Mouse (Mus musculus) bone marrow, adult 2 months (tissue): ENCODE measurements around the gene Snrnp27. TPM values are rescaled to one million over a fixed set of nuclear protein-coding genes. Genes with fewer than 3 reads are reported as not detected.
A peak's percentile ranks its signal among the peaks of the same experiment; 100 is the strongest.

Experiments used
- H3K27ac ChIP-seq: fragments of 200-500 bp; 2 replicates; pipeline ENCODE4 v1.5.1; 2012; ENCODE audit warnings: low read depth, mild to moderate bottlenecking, control low read depth, inconsistent platforms, low read length; ENCODE audit not compliant: control insufficient read depth, poor library complexity, insufficient read depth
- H3K4me1 ChIP-seq: fragments of 200-500 bp; 2 replicates; pipeline ENCODE4 v1.6.1; 2011; ENCODE audit warnings: low read length; ENCODE audit not compliant: control insufficient read depth, insufficient read depth
- H3K4me3 ChIP-seq: fragments of 200-500 bp; replicated peaks from 2 replicates; pipeline ENCODE3; 2011; ENCODE audit warnings: mild to moderate bottlenecking, low read depth, low read length, control low read depth; ENCODE audit not compliant: control insufficient read depth
- CTCF ChIP-seq: fragments of 200-500 bp; IDR thresholded peaks from 2 replicates; pipeline ENCODE4 v1.5.1; 2011; ENCODE audit warnings: low read length, control low read depth; ENCODE audit not compliant: control insufficient read depth, insufficient read depth
- POLR2A ChIP-seq: fragments of 200-500 bp; IDR thresholded peaks from 2 replicates; pipeline ENCODE4 v1.6.1; 2011; ENCODE audit warnings: low read depth, mild to moderate bottlenecking, control low read depth, low read length, borderline replicate concordance; ENCODE audit not compliant: control insufficient read depth
- WGBS: fragments of 180-500 bp; shearing (Covaris S2); methylation state at CpG from one replicate; pipeline ENCODE4 v1.1.7; 2018; 5-methylcytosine and 5-hydroxymethylcytosine counted together
- polyA plus RNA-seq: library from polyadenylated mRNA; stranded (reverse); fragments of >200 nt; gene quantifications from 2 replicates; pipeline ENCODE4 v1.2.4, GENCODE M21; 2011; ENCODE audit warnings: low replicate concordance; ENCODE audit not compliant: missing spikeins, insufficient read depth, insufficient read length

The Snrnp27 gene
- polyA plus RNA-seq, 1 experiment, result 47.5 TPM

DNA sequence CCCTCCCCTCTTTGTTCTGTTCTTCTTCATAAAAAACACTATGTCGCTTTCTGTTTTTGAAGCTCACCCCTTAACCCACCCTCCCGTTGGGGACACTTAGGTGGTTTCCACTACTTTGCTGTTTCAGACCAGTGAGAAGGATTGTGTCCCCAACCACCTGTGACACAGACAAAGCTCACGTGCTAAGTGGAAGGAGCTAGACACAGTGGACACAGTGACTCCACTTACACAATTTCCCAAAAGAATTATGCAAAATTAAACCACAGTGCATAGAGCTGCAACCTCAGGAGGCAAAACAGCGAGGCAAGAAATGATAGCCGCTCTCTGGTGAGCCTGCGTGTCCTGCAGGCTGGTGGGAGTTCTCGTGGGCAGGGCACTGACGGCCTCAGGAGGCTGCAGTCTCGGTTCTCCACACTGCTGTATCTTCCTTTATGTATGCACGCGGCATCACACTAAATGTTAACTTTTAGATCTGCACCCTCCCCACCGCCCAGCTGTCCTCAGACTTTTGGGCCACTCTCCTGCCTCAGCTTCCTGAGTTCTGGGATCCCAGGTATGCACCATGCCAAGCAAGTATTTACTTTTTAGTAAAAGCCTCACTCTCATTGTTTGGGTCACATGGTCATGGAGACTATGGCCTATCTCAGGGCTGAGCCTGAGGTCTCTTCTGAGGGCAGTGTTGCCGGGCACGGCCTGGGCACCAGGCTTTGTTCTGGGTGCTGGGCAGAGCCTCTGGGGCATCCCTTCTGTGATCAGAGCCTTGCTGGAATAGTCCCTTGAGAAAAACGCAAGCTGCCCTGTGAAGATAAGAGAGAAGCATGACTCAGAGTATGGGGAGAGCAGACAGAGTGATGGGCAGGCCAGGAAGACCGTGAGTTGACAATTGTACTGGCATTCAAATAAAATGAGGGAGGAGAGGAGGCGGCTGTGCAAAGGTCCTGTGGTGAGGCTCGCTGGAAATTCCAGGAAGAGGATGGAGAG lies 44.9 kb downstream of the Snrnp27 start:
- H3K27ac ChIP-seq, result peak overlapping the region; percentile 97
- H3K4me1 ChIP-seq, result peaks cover 10% of the 10 kb centered on the region
- H3K4me3 ChIP-seq, result peak overlapping the region; percentile 40
- peak; percentile 34; the same call in 1 of the 2 replicates for TF ChIP-seq POLR2A
- TF ChIP-seq CTCF, result no peak
- 41% methylated on average over 18 of the region's 18 CpGs for WGBS

DNA sequence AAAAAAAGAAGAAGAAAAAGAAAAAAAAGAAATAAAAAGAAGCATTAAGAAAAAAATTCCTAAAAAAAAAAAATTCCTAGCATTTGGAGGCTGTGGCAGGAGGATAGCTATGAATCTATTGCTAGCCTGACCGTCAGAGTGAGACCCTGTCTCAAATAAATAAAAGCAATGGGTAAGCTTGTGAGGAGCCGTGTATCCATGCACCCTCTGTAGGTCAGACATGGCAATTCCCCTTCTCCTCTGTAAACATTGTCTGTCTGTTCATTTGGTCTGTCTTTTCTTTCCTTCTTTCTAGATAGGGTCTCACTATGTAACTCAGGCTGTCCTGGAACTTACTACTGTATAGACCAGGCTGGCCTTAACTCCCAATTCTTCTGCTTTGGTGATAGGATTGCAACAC lies 45.9 kb downstream of the Snrnp27 start:
- Histone ChIP-seq H3K27ac (peak overlapping the region; percentile 31; the same call in 1 of the 2 replicates), H3K4me1 (peaks cover 10% of the 10 kb centered on the region), H3K4me3 (no peak overlapping the region)
- TF ChIP-seq POLR2A (no peak), CTCF (no peak)
- WGBS, result 58% methylated on average over 2 of the region's 2 CpGs

DNA sequence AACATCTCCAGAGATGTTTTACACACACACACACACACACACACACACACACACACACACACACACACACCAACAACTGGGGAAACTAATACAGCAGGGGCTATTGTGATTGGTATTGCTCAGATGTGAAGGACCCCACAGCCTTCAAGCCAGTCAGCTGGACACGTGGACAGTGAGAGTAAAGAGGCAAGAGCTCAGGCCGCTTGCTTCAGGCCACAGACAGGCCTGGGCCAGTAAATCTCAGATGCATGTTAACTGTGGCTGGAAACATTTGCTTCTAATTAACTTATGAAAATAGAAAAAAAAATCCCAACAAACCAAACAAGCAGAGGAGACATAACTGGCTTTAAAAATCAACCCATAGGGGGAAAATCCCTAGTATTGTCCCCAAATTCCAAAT lies 46.5 kb downstream of the Snrnp27 start:
- Histone ChIP-seq H3K27ac (peak overlapping the region; percentile 85), H3K4me3 (no peak overlapping the region), H3K4me1 (peaks cover 10% of the 10 kb centered on the region)
- WGBS, result 78% methylated on average over 2 of the region's 2 CpGs
- TF ChIP-seq CTCF (no peak), POLR2A (no peak)

DNA sequence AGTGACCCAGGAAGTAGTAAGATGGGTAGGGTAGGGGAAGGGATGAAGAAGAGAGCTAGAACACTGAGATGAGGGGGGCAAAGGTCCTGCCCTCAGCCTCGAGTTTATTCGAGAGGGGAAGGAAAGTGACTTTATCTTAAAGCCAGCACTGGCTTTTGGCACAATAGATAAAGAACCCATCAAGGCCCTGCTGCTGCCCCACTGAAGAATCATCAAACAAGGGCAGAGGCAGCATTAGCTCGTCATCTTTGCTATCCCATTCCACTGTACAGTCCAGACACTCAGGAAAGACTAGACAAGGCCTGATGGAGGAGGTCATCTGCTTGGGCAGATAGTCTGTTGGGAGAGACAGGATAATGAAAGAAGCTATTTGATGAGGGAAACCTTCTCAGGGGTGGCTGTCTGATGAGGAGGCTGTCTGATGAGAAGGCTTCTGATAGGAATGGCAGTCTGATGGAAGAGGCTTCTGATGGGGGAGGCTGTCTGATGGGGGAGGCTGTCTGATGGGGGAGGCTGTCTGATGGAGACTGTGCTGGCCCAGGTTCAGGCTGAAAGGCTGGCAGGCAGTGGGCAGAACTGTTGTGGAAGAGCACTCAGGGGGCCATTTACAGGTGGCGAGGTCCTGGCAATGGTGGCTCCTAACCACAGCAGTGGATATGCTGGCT lies 47.0 kb downstream of the Snrnp27 start:
- no peak for TF ChIP-seq CTCF
- TF ChIP-seq POLR2A, result no peak
- 43% methylated on average over 4 of the region's 4 CpGs for WGBS
- Histone ChIP-seq H3K4me1 (peaks cover 10% of the 10 kb centered on the region), H3K4me3 (no peak overlapping the region), H3K27ac (peak overlapping the region; percentile 85)

DNA sequence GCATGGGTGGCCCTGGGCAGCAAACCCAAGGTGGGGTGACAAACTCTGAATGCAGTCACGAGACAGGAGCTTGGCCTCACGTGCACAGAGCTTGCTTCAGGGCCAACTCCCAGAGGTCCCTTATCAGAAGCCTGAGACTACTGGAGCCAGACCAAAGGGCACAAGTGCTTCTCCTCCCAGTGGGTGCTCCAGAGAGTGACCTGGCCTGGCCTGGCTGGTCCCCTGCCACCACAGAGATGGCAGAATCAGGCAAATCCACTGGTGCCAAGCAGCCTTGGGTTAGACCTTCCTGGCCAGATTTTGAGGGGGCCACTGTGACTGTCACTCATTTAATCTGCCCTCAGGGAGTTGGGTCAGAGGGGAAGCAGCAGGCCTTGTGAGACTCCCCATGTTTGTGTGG lies 47.8 kb downstream of the Snrnp27 start:
- no peak overlapping the region for H3K4me3 ChIP-seq
- H3K27ac ChIP-seq, result peak overlapping the region; percentile 85
- TF ChIP-seq CTCF, result no peak
- TF ChIP-seq POLR2A, result peak; percentile 50; the same call in 1 of the 2 replicates
- H3K4me1 ChIP-seq, result peaks cover 10% of the 10 kb centered on the region
- WGBS, result 52% methylated on average over 2 of the region's 2 CpGs

DNA sequence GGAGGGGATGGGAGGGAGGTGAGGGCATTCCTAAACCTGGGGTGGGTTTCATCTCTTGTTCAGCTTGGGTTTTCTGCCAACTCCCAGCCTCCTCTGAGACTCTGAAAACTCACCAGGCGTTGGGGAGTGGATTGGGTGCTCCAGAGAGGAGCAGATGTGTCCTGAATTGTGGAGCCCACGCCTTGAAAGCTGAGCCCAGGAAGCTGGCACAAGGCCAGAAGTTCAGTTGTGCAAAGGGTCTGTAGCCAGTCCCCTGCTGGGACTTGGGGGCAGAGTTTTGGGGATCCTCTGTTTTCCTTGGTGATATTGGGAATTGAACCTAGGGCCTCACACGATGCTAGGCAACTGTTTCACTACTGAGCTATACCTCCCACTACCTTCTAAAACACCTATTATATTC lies 54.2 kb downstream of the Snrnp27 start:
- no peaks in the 10 kb centered on the region; the same call in 1 of the 2 replicates for H3K4me1 ChIP-seq
- no peak overlapping the region for H3K27ac ChIP-seq
- TF ChIP-seq POLR2A (no peak), CTCF (no peak)
- H3K4me3 ChIP-seq, result no peak overlapping the region
- WGBS, result 82% methylated on average over 3 of the region's 3 CpGs

DNA sequence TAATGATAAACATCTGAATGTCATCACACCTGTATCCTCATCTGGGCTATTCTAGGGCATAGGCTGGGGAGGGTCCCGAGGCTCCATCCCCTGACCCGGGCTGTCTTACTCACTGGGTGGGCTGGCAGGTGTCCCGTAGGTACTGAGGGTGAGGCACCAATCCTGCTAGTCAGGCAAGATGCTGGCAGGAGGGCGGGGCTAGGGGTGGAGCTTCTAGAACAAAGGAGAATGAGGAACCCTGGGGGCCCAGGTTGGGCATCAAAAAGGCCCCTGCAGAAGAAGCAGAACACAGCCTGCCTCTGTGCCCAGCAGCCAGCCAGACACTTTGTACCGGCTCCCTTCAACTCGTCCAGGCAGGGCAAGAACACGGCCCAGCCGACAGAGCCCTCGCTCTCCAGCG lies 56.4 kb downstream of the Snrnp27 start, which contains the start of gene Asprv1:
Gene Asprv1, plus strand, starts transcription at position 219 of the 400 bp plus-strand sequence.
- 0 out of 2 replicates have a peak, but pooled peaks have one; percentile 27 for TF ChIP-seq POLR2A
- TF ChIP-seq CTCF, result no peak
- Histone ChIP-seq H3K4me1 (no peaks in the 10 kb centered on the region; the same call in 1 of the 2 replicates), H3K27ac (no peak within 1 kb of the TSS; the same call in 1 of the 2 replicates), H3K4me3 (peak within 1 kb of the TSS; percentile 42)
- WGBS, result 62% methylated on average over 10 of the region's 10 CpGs

Other genes with a start within 250 kb of the Snrnp27 start
- 7.9 and 13.3 TPM in 2 replicates for gene C87436, start 246.1 kb downstream of the Snrnp27 start, polyA plus RNA-seq
- 52.9 and 86.3 TPM in 2 replicates for gene Pcbp1, start 158.2 kb downstream of the Snrnp27 start, polyA plus RNA-seq
- gene Asprv1, start 56.4 kb downstream of the Snrnp27 start, polyA plus RNA-seq, result 7.6 and 19.6 TPM in 2 replicates
- gene Mxd1, start 15.4 kb downstream of the Snrnp27 start, polyA plus RNA-seq, result 49.6 and 56.2 TPM in 2 replicates
- gene Gmcl1, start 48.9 kb upstream of the Snrnp27 start, polyA plus RNA-seq, result 5.0 and 7.3 TPM in 2 replicates
- gene Anxa4, start 109.1 kb upstream of the Snrnp27 start, polyA plus RNA-seq, result 3.7 and 9.0 TPM in 2 replicates
- gene Aak1, start 165.0 kb upstream of the Snrnp27 start, polyA plus RNA-seq, result 11.6 and 16.9 TPM in 2 replicates